9 mouse cellular contexts compared by ENCODE assay signal in the genomic region with DNA sequence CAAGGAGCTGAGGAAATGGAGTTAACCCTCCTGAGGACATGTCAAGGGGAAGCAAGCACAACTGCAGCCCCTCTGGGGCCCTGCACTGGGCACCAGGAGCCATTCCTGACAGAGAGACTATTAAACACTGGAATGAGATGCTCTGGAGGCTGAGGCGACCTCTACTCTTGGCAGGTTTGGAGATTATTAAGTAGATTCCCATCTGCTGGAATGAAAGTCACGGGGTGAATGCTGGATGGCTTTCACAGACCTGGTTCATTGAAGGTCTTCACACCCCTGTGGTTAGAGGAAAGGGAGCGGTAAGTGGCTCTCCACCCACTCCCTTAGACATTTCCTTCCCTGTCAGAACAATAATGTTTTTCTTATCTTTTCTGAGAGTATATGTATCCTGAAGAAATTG.
A peak's percentile ranks its signal among the peaks of the same experiment; 100 is the strongest.
DNase-seq lines count a peak whose midpoint lies in the region; ATAC-seq lines count a peak whose summit lies in the region.
"Had no signal": no experiment of that assay in that cellular context is flagged by ENCODE, and none has a peak within 500 bp of the region (broad histone marks: within the 10 kb centered on the region; RNA-seq: fewer than 3 reads in every experiment).

No protein-coding gene starts in this region.

- WGBS in kidney, embryonic 14.5 days: 26% methylated on average over 3 of the region's 3 CpGs

- no peak overlapping the region for H3K4me3 ChIP-seq in kidney, embryonic 14.5 days (ENCODE audit: low read length)
- H3K4me3 ChIP-seq: megakaryocyte, embryonic 14.5 days had no signal

- H3K4me2 ChIP-seq in kidney, embryonic 14.5 days (replicated peaks; ENCODE audit: low read depth, low read length): no peak overlapping the region

- no peak overlapping the region for H3K9ac ChIP-seq in kidney, embryonic 14.5 days (ENCODE audit: low read depth, low read length)

- DNase-seq in CD4-positive helper T cell, adult 2 months (ENCODE audit: low read depth, low spot score): peak; percentile 9
- DNase-seq in R1 (ENCODE audit: low read depth, low spot score): peak; percentile 10
- peak; percentile 79 for DNase-seq in heart, adult 8-10 months (ENCODE audit: low spot score)
- DNase-seq in ovary, adult 18-20 months (ENCODE audit: low spot score): no peak
- no peak for DNase-seq in layer of hippocampus, postnatal 36 days
- no peak for DNase-seq in right cerebral cortex, postnatal 4 days
- DNase-seq: adrenal gland, postnatal 14 days had no signal

- H3K4me1 ChIP-seq in kidney, embryonic 14.5 days (ENCODE audit: control insufficient read depth, insufficient read depth, low read length): no peaks in the 10 kb centered on the region; the same call in 1 of the 2 replicates

- no peaks in the 10 kb centered on the region for H3K27me3 ChIP-seq in kidney, embryonic 14.5 days (ENCODE audit: control insufficient read depth, insufficient read depth, low read length)

- peak; percentile 60; the same call in 1 of the 2 replicates for ATAC-seq in kidney, embryonic 14.5 days (ENCODE audit: low FRiP score, low TSS enrichment)

- H3K27ac ChIP-seq in kidney, embryonic 14.5 days (ENCODE audit: low read depth, low read length): no peak overlapping the region

- no peaks in the 10 kb centered on the region for H3K9me3 ChIP-seq in kidney, embryonic 14.5 days (ENCODE audit: control insufficient read depth, low read length)

- no peaks in the 10 kb centered on the region for H3K36me3 ChIP-seq in kidney, embryonic 14.5 days (ENCODE audit: control insufficient read depth, insufficient read depth, low read length)

Comparison
In these comparisons a context has a peak if more than half of its experiments do, and no peak if none do; other contexts are left out.
1. DNase-seq: peak in CD4-positive helper T cell, adult 2 months (single experiment), R1 (single experiment) and heart, adult 8-10 months (single experiment); none in ovary, adult 18-20 months (single experiment), layer of hippocampus, postnatal 36 days (0 of 2) and right cerebral cortex, postnatal 4 days (single experiment).